Mouse (Mus musculus) v-Abl transformed pro-B cells (cell line): ENCODE results near the gene Fcmr.

Experiments
- in situ Hi-C, 2 experiments: fragments of 400-800 bp; cut with MboI; formaldehyde crosslinking; loops; one replicate each; pipeline ENCODE4 v1.15.1; 2025; ENCODE audit not compliant: unreplicated experiment in 2 of 2

Fcmr gene

DNA sequence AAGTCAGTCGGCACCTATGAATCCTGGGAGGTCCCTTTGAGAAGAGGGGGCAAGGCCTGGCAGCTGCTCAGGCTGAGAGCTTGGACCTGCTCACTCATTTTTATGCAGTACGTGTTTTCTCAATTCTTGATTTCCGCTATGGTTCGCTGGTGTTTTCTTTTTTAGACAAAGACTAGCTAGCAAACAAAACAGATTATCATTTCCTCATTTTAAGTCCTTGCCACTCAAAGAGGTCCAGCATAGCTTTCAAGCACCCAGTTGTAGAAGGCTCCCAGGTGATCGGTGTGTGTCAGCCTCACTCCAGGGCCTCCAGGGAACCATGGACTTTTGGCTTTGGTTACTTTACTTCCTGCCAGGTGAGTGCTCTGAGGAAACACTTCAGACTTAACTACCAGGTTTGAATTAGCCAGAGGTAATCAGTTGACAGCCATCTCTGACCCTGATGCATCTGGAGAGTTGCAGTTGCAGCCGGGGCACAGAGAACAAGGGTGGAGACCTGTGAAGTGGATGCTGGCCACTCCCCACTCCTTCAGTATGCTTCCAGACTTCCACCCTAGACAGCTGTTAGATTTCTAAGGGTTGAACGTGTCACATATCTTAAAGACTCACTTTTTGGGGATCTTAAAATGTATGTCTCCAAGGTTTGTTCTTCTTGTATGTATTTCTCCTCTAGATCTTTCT is at the start of gene Fcmr:
Gene Fcmr, plus strand, starts transcription at position 129 of the 681 bp plus-strand sequence.
- in situ Hi-C loops, result no loop called here

DNA sequence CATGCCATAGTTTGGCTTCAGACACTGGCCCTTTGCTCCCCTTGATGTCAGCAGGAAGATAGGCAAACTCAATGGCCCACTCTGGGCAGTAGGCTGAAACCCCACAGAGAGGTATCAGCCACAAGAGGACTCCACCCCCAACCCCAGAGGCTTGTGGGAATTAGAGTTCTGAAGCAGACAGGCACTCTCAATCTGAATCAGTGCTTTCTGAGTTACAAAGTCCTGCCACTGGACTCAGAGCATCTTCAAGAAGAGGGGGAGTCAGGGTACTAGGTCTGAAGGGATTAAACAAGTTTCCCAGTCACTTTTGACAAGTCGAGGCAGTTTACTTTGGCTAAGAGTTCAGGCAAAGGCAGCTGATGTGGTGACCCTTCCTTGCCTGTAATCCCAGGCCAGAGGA is 45.7 kb upstream of the Fcmr start:
- in situ Hi-C loops, result no loop called here

DNA sequence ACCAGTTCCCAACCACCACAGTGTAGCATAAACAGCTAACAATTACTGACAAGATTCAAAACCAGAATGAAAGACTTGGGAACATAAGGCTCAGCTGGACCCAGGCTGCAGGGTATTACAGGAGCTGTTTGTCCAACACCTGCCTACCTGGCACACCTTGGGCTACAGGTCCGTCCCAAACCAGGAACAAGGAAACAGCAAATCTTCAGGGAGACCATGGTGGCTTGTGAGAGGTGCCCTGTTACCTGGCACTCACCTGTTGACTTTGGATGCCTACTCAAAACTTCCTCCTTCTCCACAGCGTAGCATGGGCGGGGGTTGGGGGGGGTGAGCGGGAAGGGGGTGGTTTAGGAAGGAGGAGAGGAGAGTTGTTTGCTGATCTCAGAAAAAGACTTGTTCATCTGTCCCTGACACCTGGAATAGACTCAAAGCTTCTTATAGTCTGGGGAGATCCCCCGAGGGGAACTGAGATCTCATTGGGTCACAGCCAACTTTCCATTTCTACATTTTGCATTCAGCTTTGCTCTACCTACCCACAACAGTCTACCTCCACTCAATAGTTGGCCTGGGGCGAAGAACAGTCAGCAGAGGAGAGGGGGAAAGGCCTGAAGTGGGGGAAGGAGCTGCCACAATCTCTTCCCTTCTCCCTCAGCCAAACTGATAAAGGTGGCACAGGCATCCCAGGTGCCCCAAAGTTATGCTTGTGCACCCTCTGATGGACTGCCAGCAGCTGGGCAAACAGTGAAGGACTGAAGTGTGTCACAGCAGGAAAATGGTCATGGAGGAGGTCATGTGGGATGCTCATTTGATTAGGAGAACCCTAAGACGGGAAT is 44.9 kb upstream of the Fcmr start:
- in situ Hi-C loops, result no loop called here

DNA sequence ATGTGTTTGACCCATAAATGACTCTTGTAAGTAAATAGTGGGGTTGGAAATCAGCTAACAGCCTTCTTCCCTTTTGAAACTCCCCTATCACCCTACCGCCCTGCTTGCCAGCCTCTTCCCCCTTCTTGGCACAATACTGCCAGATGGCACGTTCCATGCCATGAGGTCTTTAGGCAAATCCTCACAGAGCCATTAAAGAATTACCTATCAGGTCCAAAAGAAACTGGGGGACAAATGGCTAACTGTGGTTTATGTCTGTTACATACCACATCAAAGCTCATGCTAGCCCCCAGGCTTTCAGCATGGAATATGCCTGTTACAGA is 44.4 kb upstream of the Fcmr start:
- in situ Hi-C loops, result no loop called here

DNA sequence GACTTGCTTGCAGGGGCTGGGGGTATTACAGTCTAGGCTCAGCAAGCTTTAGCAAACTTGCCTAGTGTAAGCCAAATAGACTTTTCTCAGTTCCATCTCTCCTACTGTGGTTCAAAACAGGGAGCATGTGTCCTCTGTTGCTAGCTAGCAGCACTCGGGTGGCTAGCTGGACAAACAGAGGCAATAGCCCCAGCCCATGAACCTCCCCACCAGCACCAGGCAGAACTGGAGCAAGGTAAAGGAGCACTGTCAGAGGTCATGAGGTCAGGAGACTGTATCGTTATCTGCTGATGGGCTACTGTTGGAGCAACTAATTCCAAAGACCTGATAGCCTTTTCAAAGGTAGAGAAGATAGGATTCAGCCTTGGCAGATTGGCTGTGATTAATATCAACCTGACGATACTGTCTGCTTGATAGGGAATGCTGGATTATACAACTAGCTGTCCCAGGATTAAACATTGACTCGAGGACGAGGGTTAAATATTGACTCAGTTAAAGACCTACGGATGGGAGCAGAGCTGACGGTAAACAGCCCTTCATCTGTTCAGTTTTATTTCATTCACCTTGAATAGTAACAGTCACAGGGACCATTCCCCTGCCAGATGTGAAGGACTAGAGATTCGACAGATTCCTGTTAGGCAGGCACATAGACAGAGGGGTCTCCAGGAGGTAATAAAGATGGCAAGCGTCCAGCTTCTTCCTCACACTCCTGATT is 43.4 kb upstream of the Fcmr start:
- in situ Hi-C loops, result no loop called here

DNA sequence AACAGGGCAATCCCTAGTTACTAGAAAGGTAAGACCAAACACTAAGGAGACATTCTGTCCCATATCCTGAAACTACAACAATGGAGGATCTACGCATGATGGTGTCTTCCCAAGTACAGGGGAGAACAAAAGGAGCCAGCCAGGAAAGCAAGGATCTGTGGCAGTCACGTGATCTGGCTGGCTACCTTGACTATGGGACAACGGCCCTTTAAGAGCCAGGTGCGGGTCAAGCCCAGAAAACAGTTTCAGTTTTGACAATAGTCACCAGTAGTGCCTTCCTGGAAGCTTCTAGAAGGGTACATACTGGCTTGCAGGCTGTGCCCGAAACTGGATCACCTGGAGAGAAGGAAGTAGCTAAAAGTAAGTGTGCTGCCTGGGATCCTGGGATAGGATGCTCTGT is 39.0 kb upstream of the Fcmr start, which contains the start of gene Pigr:
Gene Pigr, plus strand, starts transcription at position 237 of the 400 bp plus-strand sequence.
- in situ Hi-C loops, result loop anchor here in 1 of 2 experiments (25.0 kb wide), 1 partner anchor 436 kb away; no protein-coding TSS in a partner anchor

DNA sequence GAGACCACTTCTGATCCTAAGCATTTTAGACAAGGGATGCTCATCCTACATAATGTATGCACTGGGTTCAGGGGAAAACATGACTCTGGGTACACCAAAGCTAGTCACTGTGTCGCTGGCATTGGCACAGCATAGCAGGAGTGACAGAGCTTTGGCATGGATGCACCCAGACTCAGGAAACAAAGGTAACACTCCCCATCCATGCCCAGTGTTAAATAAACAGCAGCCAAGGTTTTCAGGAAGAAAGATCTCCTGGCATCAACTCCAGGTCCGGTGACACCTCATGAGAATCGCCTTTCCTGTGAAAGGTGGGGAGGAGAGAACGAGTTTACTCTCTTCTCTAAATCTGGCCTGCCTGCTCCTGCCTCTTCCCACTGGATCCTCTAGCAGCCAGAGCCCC is 36.8 kb upstream of the Fcmr start:
- in situ Hi-C loops, result loop anchor here in 1 of 2 experiments (25.0 kb wide), 1 partner anchor 434 kb away; no protein-coding TSS in a partner anchor

DNA sequence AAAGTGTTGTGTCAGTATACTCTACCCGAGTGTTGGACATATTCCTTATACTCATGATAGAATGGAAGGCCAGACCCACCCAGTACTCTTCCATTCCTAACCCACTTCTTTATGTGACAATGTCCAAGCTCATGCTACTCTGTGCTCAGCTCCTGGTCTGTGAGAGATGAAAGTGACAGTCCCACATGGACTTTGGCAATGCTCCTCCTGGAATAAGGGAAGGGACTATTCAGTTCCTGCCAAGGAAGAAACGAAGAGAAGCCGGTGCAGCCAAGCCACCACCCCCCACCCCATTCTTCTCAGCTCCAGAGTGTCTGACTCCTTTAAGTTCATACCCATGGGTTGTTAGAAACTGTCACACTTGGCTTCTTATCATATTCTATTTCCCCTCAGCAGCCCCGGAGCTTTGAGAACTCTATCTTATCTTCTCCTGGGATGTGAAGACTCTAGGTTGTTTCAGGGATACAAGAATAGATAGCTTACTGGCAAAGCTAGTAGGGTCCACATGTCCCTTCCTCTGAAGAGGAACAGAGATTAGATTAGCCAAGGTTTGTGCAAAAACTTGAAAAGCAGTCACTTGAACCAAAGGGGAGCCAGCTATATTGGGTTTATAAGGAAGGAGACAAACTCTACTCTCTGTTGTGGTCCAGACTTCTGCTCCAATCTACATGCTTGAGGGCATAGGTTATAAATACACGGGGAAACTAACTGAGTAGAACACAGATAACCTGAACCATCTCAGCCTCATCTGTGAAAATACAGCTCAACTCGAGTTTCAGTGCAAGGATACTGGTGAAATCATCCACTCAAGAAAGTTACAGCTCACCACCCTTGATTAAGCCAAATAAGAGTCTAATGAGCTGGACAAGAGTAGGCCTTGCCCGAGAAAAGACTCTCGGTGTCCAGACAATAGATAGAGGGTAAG is 35.3 kb upstream of the Fcmr start:
- in situ Hi-C loops, result loop anchor here in 1 of 2 experiments (25.0 kb wide), 1 partner anchor 432 kb away; no protein-coding TSS in a partner anchor

DNA sequence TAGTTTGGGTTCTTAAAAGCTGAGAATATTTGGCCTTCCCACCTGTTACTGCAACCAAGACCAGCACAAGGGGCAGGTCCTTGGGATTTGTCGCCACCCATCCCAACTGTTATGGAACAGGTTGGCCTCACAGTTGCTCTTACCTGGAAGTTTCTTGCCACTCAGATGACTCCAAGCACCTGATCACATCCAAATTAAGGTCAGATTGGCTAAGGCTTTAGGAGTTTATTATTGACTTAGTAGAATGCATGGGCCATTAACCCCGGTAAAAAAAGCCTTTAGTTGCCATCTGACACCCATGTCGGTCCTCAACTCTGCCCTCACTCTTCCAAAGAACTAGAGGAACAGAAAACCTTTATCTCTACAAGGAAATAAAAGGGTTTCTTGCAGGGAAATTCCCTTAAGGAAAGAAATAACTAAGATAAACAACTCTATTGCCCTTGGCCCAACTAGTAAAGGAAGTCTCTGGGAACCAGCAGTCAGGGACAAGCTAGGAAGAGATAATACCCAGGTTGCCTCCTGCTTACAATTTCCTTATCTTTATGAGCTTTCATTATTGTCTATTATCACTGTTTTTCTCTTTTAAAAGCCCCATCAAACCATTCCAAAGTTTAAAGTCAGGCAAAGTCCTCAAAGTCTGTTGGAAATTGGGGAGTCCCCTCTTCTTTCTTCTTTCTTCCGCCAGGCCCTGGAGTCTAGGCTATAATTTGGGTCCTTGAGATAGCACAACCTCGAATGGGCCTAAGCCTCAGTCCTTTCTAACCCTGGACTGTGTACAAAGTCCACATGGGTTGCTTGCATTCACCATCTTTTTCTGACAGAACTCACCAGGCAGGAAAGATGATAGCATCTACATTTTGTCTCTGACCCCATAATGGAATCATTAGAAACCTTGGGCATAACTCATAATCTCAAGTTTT is 33.0 kb upstream of the Fcmr start:
- in situ Hi-C loops, result loop anchor here in 1 of 2 experiments (25.0 kb wide), 1 partner anchor 430 kb away; no protein-coding TSS in a partner anchor

DNA sequence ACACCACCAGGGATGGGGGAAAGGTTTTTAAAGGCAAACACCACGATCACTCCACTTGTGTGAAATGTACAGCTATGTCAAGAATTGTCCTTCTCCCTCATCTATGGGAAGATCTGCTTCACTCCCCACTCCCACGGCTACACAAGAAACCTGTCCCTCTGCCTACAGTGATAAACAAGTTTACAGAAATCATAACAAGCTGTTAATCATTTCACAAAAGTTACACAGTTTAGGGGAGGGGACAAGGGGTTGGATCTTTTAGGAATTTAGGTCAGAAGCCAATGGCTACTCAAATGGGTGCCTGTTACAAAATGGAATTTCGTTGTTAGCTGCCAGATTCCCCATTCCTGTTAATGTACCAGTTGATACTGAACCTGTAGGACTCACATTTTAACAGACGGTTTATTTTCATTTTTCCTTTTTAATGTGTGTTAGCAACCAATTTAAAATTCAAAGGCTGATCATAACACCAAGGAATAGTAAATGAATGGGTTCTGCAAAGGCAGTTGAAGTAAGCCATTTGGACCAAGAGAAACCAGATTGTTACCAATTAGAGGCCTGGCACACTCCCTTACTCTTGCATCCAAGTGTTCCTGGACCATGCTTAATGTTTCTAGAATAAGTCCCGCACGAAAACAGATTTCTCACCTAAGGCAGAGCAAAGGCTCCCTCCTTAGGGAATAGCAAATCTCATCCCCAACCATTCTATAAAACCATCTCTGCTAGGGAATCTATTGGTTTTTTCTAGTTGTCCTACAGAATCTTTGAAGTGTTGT is 30.1 kb upstream of the Fcmr start:
- in situ Hi-C loops, result loop anchor here in 1 of 2 experiments (25.0 kb wide), 1 partner anchor 427 kb away; no protein-coding TSS in a partner anchor

DNA sequence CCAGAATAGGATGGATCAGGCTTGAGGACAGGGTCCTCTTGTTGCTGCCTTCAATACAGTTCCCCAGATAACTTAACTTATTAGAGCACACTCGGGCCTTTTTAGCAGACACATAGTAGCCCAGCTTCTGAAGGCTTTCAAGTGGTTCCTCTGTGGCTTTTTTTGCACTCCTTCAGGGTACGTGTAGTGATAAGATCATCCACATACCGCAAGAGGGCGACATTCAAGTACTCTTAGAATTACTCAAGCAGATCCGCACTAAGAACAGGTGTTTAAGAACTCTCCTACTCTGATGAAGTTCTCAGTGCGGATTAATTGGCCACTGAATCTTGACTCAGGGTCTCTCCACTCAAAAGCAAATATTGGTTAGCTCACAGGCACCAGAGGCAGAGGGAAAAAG is 27.2 kb upstream of the Fcmr start:
- in situ Hi-C loops, result loop anchor here in 1 of 2 experiments (25.0 kb wide), 1 partner anchor 424 kb away; no protein-coding TSS in a partner anchor

DNA sequence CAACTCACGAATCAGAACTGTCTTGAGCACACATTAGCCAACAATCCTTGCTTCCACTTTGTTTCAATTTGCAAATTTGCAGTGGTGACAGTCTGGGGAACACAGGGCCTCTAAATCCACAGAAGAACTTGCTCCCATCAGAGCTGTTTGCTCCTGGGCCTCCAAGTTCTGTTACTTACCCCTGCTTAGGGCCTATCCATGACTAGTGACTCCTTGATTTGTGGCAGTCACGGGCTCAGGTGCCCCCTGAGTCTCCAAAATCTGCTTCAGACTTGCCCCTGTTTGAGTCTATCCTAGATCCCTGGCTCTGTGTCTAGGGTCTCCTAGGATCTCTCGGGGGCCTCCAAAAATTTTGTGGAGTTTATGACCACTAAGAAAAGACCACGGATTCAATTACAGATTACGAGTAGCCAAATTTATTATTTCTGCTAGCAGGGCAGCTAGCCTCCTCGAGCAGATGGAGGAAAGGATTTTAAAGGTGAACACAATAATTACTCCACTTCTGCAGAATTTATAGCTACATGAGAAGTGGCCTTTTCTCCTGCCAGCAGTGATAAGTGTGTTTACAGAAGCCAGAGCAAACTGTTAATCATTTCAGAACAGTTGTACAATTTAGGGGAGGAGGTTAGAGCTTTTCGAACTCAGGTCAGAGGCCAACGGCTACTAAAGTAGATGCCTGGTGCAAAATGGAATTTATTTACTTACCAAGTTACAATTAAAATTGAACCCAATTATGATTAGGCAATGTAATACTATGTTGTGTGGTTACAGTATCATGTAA is 24.7 kb upstream of the Fcmr start:
- in situ Hi-C loops, result loop anchor here in 1 of 2 experiments (25.0 kb wide), 1 partner anchor 422 kb away; no protein-coding TSS in a partner anchor

DNA sequence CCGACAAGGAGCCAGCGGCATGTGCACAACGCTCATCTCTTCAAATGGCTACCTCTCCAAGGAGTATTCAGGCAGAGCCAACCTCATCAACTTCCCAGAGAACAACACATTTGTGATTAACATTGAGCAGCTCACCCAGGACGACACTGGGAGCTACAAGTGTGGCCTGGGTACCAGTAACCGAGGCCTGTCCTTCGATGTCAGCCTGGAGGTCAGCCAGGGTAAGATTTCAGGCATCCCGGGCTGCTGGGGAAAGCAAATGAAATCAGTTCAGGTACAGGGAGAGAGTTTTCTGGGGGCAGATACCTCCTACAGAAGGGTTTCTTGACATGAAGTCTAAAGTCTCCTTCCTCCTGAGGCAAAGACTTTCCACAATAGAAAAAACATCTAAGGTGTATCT is 23.8 kb upstream of the Fcmr start:
- in situ Hi-C loops, result loop anchor here in 1 of 2 experiments (25.0 kb wide), 1 partner anchor 421 kb away; no protein-coding TSS in a partner anchor

DNA sequence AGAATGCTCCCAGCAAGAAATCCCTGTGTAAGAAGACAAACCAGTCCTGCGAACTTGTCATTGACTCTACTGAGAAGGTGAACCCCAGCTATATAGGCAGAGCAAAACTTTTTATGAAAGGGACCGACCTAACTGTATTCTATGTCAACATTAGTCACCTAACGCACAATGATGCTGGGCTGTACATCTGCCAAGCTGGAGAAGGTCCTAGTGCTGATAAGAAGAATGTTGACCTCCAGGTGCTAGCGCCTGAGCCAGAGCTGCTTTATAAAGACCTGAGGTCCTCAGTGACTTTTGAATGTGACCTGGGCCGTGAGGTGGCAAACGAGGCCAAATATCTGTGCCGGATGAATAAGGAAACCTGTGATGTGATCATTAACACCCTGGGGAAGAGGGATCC is 21.0 kb upstream of the Fcmr start:
- in situ Hi-C loops, result loop anchor here in 1 of 2 experiments (25.0 kb wide), 1 partner anchor 418 kb away; no protein-coding TSS in a partner anchor

DNA sequence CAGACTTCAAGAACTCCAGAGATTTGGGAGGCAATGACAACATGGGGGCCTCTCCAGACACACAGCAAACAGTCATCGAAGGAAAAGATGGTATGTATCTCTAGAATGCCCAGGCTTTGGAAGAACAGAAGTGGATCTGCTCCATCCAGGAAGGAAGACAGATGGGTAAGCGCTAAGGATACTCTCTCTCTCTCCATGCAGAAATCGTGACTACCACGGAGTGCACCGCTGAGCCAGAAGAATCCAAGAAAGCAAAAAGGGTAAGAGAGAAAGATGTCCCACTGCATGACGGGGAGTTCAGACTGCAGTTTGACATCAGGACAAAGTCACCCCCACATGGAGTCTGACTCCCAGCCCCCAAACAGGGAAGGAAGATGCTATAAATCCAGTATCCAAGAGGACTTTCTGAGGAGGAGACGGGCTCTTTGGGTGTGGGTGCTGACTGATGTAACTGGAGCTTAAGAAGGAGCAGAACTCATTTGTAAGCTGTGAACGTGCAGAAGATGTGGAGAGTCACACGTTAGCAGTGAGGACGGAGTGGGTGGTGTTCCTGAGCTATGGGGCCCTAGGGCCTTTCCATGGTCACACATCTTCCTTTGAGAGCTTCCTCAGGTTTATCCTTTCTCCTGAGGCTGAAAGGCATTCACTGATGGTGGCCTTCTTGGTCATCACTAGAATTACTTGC is 15.8 kb upstream of the Fcmr start:
- in situ Hi-C loops, result loop anchor here in 1 of 2 experiments (25.0 kb wide), 1 partner anchor 413 kb away; no protein-coding TSS in a partner anchor

DNA sequence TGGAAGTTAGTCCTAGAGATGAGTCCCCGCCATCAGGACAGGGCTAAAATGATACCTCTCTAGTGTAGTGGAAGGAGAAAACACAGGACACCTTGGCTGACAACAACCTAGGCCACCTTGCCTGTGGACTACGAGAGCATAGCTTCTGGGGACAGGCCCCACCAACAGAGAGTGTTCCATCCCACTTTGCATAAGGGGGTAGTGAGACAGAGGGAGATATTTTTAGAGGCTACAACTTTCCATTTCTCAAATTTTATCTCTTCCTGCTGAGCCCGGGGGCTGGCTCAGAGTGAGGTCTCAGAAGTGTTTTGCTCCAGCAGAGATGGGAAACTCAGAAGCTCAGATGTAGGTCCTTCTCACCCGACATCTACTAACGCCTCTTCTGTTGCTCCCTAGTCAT is 15.1 kb upstream of the Fcmr start:
- in situ Hi-C loops, result no loop called here
